Mouse (Mus musculus): ENCODE data around the gene Pxt1.

DNA sequence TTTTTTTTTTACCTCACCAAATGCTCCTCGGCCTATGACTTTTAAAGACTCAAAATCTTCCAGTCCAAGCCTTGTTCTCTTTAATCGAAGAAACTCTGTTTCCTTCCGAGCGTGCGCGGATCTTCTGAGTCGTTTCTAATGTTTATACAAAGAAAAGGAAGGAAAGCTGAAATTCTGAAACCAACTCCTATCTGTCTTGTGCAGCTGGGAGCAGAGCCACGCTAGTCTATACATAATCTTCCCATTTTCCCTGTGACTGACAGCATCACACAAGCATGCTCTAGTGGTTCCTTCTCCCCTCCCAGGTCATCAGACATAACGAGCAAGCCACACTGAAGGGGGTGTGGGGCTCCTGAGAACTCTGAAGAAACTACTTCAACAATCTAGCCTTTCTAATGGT is 47.6 kb upstream of the Pxt1 start:
- TF ChIP-seq POLR2A (IDR thresholded peaks at IDR 0.05; ENCODE audit: low read depth, low read length) (no peak), CTCF (IDR thresholded peaks at IDR 0.05; ENCODE audit: extremely low read depth, insufficient read length, insufficient replicate concordance, low read depth, low read length) (no peak)

Data from small intestine, adult 2 months (tissue).